Mouse (Mus musculus): ENCODE measurements around the gene Xpr1. TPM values are rescaled to one million over a fixed set of nuclear protein-coding genes. Genes with fewer than 3 reads are reported as not detected.
A peak's percentile ranks its signal among the peaks of the same experiment; 100 is the strongest.

Xpr1 gene
- polyA plus RNA-seq, 1 experiment from 2014 or later = 68.7 TPM

DNA sequence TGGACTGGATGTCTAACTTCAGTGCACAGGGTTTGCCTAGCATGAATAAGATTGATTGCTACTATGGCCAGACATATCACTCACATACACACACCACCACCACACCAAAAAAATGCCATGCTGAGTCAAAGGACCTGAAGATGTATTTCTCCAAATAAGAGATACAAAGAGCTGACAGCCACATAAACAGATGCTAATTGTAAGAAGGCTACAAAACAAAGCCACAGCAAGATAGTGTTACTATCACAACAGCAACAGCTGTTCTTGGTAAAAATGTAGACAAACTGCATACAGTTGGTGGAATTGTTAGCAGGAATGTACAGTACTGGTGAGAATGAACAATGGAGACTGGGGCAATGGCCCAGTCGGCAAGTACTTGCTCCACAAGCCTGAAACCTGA lies 28.8 kb downstream of the Xpr1 start:
- Histone ChIP-seq H3K4me2 (ENCODE audit: low read depth, low read length) (no peak overlapping the region), H3K9me3 (ENCODE audit: control insufficient read depth, low read length) (no peaks in the 10 kb centered on the region), H3K4me1 (ENCODE audit: control insufficient read depth, insufficient read depth, low read length) (peaks cover 9% of the 10 kb centered on the region), H3K4me3 (ENCODE audit: low read depth, low read length) (no peak overlapping the region), H3K36me3 (ENCODE audit: control insufficient read depth, insufficient read depth, low read length) (no peaks in the 10 kb centered on the region), H3K27me3 (ENCODE audit: control insufficient read depth, insufficient read depth, low read length) (no peaks in the 10 kb centered on the region), H3K9ac (replicated peaks; ENCODE audit: low read depth, low read length) (no peak overlapping the region), H3K27ac (ENCODE audit: low read depth, low read length) (no peak overlapping the region)
- ATAC-seq (ENCODE audit: low read depth) = no peak
- WGBS = 16% methylated on average over 1 of the region's 1 CpGs

DNA sequence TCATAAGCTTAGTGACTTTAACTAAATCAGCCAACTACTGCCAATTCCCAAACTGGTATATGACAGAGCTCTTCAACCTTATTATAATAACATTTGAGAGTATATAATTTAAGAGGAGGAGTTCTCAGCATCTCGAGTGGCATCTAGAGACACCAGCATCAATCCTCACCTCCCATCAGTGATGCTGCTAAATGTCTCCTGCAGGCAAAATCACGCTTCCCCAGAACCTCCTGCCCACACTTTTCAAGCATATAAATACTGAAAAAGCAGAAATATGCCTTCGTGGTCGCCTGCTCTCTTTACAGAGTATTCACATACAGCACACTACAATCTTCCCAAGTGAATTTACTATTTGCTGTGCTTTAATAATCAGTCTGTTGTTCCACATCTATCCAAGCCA lies 30.7 kb downstream of the Xpr1 start:
- Histone ChIP-seq H3K36me3 (ENCODE audit: control insufficient read depth, insufficient read depth, low read length) (no peaks in the 10 kb centered on the region), H3K4me2 (ENCODE audit: low read depth, low read length) (no peak overlapping the region), H3K4me3 (ENCODE audit: low read depth, low read length) (no peak overlapping the region), H3K27me3 (ENCODE audit: control insufficient read depth, insufficient read depth, low read length) (no peaks in the 10 kb centered on the region), H3K4me1 (ENCODE audit: control insufficient read depth, insufficient read depth, low read length) (peaks cover 9% of the 10 kb centered on the region), H3K9me3 (ENCODE audit: control insufficient read depth, low read length) (no peaks in the 10 kb centered on the region), H3K27ac (ENCODE audit: low read depth, low read length) (no peak overlapping the region), H3K9ac (replicated peaks; ENCODE audit: low read depth, low read length) (no peak overlapping the region)
- WGBS = 70% methylated on average over 4 of the region's 4 CpGs
- ATAC-seq (ENCODE audit: low read depth) = no peak

DNA sequence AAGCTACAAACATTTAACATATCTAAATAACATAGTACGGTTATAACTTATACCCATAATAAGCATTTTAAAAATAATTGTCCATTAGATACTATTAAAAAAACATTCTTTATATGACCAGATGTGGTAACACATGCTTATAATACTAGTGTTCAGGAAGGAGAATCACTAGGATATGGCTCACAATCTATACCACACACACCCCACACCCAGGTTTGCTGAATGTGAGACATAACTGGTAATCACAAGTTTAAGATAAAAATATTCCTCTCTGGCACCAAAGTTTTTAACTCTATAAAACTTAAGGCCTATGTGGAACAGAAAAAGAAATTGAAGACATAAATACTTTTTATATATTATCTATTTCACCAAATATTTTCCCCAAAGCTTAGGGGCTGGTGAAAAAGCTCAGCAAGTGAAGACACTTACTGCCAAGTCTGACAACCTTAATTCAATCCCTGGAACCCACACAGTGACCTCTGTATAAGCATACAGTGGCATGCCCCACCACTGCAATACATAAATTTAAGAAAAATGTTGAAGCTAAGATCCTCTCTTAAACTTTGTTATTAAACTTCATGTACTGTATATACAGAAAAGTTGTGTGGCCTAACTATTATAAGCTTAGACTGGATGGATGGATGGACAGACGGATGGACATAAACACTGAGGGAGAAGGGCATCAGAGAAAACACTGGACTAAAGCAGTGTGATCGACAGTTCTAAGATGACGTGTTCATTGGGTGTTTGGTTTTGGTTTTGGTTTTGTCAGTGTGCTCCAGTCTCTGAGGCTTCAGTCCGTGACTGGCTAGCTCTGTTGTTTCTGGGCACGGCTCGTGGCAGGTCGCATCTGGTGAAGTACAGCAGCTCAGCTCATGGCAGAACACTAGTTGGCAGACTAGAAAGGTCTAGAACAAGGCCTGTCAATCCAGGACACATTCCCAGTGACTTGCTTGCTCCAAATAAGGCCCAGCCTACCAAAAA lies 33.6 kb downstream of the Xpr1 start:
- ATAC-seq (ENCODE audit: low read depth) = no peak
- H3K36me3 ChIP-seq (ENCODE audit: control insufficient read depth, insufficient read depth, low read length) = no peaks in the 10 kb centered on the region
- H3K9me3 ChIP-seq (ENCODE audit: control insufficient read depth, low read length) = no peaks in the 10 kb centered on the region
- no peak overlapping the region for H3K9ac ChIP-seq (replicated peaks; ENCODE audit: low read depth, low read length)
- no peaks in the 10 kb centered on the region for H3K27me3 ChIP-seq (ENCODE audit: control insufficient read depth, insufficient read depth, low read length)
- H3K4me3 ChIP-seq (ENCODE audit: low read depth, low read length) = no peak overlapping the region
- no peak overlapping the region for H3K4me2 ChIP-seq (ENCODE audit: low read depth, low read length)
- peaks cover 3% of the 10 kb centered on the region for H3K4me1 ChIP-seq (ENCODE audit: control insufficient read depth, insufficient read depth, low read length)
- 94% methylated on average over 8 of the region's 8 CpGs for WGBS
- H3K27ac ChIP-seq (ENCODE audit: low read depth, low read length) = no peak overlapping the region

DNA sequence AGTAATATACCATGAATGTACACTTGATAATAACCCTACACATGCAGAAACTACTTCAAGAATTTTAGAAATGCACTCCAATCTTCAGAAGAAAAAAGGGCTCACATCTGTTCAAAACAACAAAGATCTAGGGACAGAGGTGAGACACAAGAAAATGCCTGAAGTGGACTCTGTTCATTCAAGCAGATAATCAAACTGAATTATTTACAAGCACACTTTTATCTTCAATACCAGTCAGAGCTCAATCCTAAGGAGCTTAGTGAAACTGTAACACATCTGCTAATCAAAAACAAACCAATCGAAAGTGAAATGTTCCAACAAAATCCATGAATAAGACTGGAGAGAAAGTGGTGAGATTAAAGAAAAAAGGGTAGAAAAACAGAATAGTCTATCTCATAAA lies 35.3 kb downstream of the Xpr1 start:
- Histone ChIP-seq H3K4me1 (ENCODE audit: control insufficient read depth, insufficient read depth, low read length) (no peaks in the 10 kb centered on the region), H3K9me3 (ENCODE audit: control insufficient read depth, low read length) (no peaks in the 10 kb centered on the region), H3K36me3 (ENCODE audit: control insufficient read depth, insufficient read depth, low read length) (no peaks in the 10 kb centered on the region), H3K27me3 (ENCODE audit: control insufficient read depth, insufficient read depth, low read length) (no peaks in the 10 kb centered on the region), H3K4me2 (ENCODE audit: low read depth, low read length) (no peak overlapping the region), H3K4me3 (ENCODE audit: low read depth, low read length) (no peak overlapping the region), H3K9ac (replicated peaks; ENCODE audit: low read depth, low read length) (no peak overlapping the region), H3K27ac (ENCODE audit: low read depth, low read length) (no peak overlapping the region)
- no peak for ATAC-seq (ENCODE audit: low read depth)
- 76% methylated on average over 1 of the region's 1 CpGs for WGBS

DNA sequence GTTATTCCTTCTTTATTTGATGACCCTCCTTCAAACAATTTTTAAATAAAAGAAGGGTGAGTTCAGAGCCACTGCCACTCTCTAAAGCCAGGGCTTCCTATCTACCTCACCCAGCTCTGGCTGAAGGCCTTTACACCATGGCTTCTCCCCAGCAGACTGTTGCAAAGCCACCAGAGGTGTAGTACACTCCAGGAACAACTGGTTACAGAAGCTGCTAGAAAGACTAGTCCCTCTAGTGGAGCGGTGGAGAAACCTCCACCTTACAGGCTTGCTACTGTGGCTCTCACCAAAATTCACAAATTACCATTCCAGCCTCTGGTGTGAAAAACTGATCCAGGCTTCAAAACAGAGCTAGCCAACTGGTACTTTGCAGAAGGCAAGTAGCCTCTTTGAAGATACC lies 37.9 kb downstream of the Xpr1 start:
- H3K9ac ChIP-seq (replicated peaks; ENCODE audit: low read depth, low read length) = no peak overlapping the region
- no peaks in the 10 kb centered on the region for H3K9me3 ChIP-seq (ENCODE audit: control insufficient read depth, low read length)
- H3K4me3 ChIP-seq (ENCODE audit: low read depth, low read length) = no peak overlapping the region
- H3K27me3 ChIP-seq (ENCODE audit: control insufficient read depth, insufficient read depth, low read length) = no peaks in the 10 kb centered on the region
- no peak overlapping the region for H3K4me2 ChIP-seq (ENCODE audit: low read depth, low read length)
- H3K27ac ChIP-seq (ENCODE audit: low read depth, low read length) = no peak overlapping the region
- no peak for ATAC-seq (ENCODE audit: low read depth)
- 95% methylated on average over 1 of the region's 1 CpGs for WGBS
- H3K36me3 ChIP-seq (ENCODE audit: control insufficient read depth, insufficient read depth, low read length) = no peaks in the 10 kb centered on the region
- no peaks in the 10 kb centered on the region for H3K4me1 ChIP-seq (ENCODE audit: control insufficient read depth, insufficient read depth, low read length)

DNA sequence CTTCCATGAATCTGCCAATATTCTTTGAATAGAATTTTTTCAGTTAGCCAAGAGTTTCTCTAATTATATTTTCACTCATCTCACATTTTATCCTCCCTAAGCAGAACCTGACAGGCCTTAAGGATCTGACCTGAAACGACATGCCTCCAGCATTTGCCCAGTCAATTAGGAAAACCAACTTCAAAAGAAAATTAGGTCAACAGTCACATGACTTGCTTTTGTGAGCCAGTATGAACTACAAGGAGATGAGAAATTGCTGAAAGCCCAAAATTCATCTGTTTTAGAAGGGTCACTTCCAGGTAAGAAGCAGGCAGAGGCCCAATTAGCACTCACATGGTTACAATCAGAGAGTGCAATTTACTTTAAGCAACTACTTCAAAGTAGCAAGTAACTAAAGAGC lies 44.4 kb downstream of the Xpr1 start:
- ATAC-seq (ENCODE audit: low read depth) = no peak
- H3K36me3 ChIP-seq (ENCODE audit: control insufficient read depth, insufficient read depth, low read length) = no peaks in the 10 kb centered on the region
- WGBS = 61% methylated on average over 1 of the region's 1 CpGs
- no peaks in the 10 kb centered on the region for H3K9me3 ChIP-seq (ENCODE audit: control insufficient read depth, low read length)
- no peak overlapping the region for H3K27ac ChIP-seq (ENCODE audit: low read depth, low read length)
- no peak overlapping the region for H3K4me3 ChIP-seq (ENCODE audit: low read depth, low read length)
- H3K4me2 ChIP-seq (ENCODE audit: low read depth, low read length) = no peak overlapping the region
- no peak overlapping the region for H3K9ac ChIP-seq (replicated peaks; ENCODE audit: low read depth, low read length)
- no peaks in the 10 kb centered on the region for H3K27me3 ChIP-seq (ENCODE audit: control insufficient read depth, insufficient read depth, low read length)
- peaks cover 5% of the 10 kb centered on the region; the same call in 1 of the 2 replicates for H3K4me1 ChIP-seq (ENCODE audit: control insufficient read depth, insufficient read depth, low read length)

DNA sequence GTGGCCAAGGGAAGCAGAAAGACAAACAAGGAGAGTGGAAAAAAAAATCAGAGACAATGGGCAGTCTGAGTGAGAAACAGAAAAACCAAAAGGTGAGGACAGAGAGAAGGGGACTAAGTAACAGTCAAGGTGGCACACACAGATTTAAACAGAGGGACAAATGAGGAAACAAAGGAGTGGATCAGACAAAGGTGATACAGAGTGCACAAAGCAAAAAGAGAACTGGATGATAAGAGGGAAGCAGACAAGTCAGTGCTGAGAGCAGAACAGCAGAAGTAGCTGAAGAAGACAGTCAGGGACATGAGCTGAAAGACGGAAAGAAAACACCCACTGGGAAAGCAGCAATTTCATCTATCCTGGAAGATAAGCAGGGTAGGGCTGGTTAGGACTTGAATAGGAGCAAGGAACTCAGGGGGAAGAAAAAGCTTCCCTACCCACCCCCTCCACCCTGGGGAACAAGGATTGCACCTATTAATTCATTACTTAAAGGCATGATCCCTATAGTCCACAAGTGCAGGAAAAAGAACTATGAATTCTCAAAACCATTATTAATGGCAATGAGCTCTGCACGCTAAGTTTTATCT lies 47.0 kb downstream of the Xpr1 start:
- Histone ChIP-seq H3K4me2 (ENCODE audit: low read depth, low read length) (no peak overlapping the region), H3K36me3 (ENCODE audit: control insufficient read depth, insufficient read depth, low read length) (no peaks in the 10 kb centered on the region), H3K9ac (replicated peaks; ENCODE audit: low read depth, low read length) (no peak overlapping the region), H3K27ac (ENCODE audit: low read depth, low read length) (no peak overlapping the region), H3K4me3 (ENCODE audit: low read depth, low read length) (no peak overlapping the region), H3K27me3 (ENCODE audit: control insufficient read depth, insufficient read depth, low read length) (no peaks in the 10 kb centered on the region), H3K4me1 (ENCODE audit: control insufficient read depth, insufficient read depth, low read length) (peaks cover 8% of the 10 kb centered on the region; the same call in 1 of the 2 replicates), H3K9me3 (ENCODE audit: control insufficient read depth, low read length) (no peaks in the 10 kb centered on the region)
- ATAC-seq (ENCODE audit: low read depth) = peak; percentile 31; the same call in 1 of the 2 replicates
- WGBS = 55% methylated on average over 2 of the region's 2 CpGs

DNA sequence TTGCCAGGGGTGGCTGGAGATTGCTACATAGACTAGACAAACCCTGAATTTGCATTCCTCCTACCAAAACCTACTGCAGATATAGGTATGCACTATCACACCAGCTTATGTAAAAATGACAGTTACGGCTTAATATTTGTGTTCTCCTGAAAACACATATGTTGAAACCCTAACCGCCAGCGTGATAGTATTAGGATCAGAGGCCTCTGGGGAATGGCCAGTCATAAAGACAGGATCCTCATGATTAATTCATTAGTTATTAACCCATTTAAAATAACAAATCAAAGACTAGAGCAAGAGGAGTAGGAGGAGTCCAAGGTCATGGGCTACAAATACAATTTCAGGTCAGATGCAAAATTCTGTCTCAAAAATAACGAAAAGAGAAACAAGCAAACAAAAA lies 50.8 kb downstream of the Xpr1 start:
- Histone ChIP-seq H3K9me3 (ENCODE audit: control insufficient read depth, low read length) (no peaks in the 10 kb centered on the region), H3K27me3 (ENCODE audit: control insufficient read depth, insufficient read depth, low read length) (no peaks in the 10 kb centered on the region), H3K36me3 (ENCODE audit: control insufficient read depth, insufficient read depth, low read length) (no peaks in the 10 kb centered on the region), H3K9ac (replicated peaks; ENCODE audit: low read depth, low read length) (no peak overlapping the region), H3K4me1 (ENCODE audit: control insufficient read depth, insufficient read depth, low read length) (peaks cover 8% of the 10 kb centered on the region; the same call in 1 of the 2 replicates), H3K27ac (ENCODE audit: low read depth, low read length) (no peak overlapping the region), H3K4me3 (ENCODE audit: low read depth, low read length) (no peak overlapping the region), H3K4me2 (ENCODE audit: low read depth, low read length) (no peak overlapping the region)
- ATAC-seq (ENCODE audit: low read depth) = no peak
- WGBS = 44% methylated on average over 4 of the region's 4 CpGs

DNA sequence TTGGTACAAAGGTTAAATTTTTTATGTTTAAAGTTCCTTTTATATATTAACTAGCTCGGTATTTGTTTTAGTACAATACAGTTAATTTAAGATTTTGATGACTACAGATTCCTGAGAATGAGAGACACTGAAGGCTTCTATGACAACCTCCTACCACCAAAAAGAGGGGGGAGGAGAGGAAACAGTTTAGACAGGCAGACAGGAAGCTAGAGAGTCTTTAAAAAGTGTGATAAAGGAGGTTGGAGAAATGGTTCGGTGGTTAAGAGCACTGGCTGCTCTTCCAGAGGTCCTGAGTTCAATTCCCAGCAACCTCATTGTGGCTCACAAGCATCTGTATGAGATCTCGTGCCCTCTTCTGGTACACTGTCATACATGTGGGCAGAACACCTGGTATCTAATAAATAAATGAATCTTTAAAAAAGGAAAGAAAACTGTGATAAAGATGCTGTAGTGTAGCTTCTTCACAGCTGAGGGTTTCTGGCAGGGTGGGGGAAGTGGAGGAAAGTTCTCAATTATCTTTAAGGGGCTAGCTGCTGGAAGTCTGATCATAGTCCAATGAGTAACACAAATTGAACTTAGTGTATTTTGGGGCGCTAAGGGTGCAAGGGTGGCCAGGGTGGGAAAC lies 55.6 kb downstream of the Xpr1 start:
- no peak for ATAC-seq (ENCODE audit: low read depth)
- Histone ChIP-seq H3K36me3 (ENCODE audit: control insufficient read depth, insufficient read depth, low read length) (no peaks in the 10 kb centered on the region), H3K4me1 (ENCODE audit: control insufficient read depth, insufficient read depth, low read length) (no peaks in the 10 kb centered on the region; the same call in 1 of the 2 replicates), H3K9me3 (ENCODE audit: control insufficient read depth, low read length) (no peaks in the 10 kb centered on the region), H3K9ac (replicated peaks; ENCODE audit: low read depth, low read length) (no peak overlapping the region), H3K27ac (ENCODE audit: low read depth, low read length) (no peak overlapping the region), H3K27me3 (ENCODE audit: control insufficient read depth, insufficient read depth, low read length) (no peaks in the 10 kb centered on the region), H3K4me2 (ENCODE audit: low read depth, low read length) (no peak overlapping the region), H3K4me3 (ENCODE audit: low read depth, low read length) (no peak overlapping the region)
- 93% methylated on average over 4 of the region's 4 CpGs for WGBS

Measured in neural tube, embryonic 14.5 days (tissue).